In genomic region chr5:33629301-33629987, GRCm38 (mm10) we compare ENCODE assay signal across 8 mouse cellular contexts. TPM values are rescaled to one million over a fixed set of nuclear protein-coding genes. Genes with fewer than 3 reads are reported as not detected.
DNase-seq lines count a peak whose midpoint lies in the region; ATAC-seq and TF ChIP-seq lines count a peak whose summit lies in the region.

Fam53a (minus strand) TSS chr5:33629635.
Gm9903 (plus strand) TSS chr5:33629925.

- peak within 1 kb of the TSS; percentile 91 for H3K9ac ChIP-seq in ES-E14 (ENCODE audit: insufficient read depth, low read depth, low read length, poor library complexity, severe bottlenecking)
- peak within 1 kb of the TSS; percentile 68 for H3K9ac ChIP-seq in forebrain, embryonic 14.5 days (ENCODE audit: low read length)
- H3K9ac ChIP-seq in neural tube, embryonic 14.5 days (replicated peaks; ENCODE audit: low read depth, low read length), result peak within 1 kb of the TSS; percentile 73

- peak within 1 kb of the TSS; percentile 89 to 92 for H3K4me3 ChIP-seq in ES-E14 (ENCODE audit: insufficient read depth in 1 of 2, low read depth in 1 of 2, low read length in 2 of 2, poor library complexity in 1 of 2, severe bottlenecking in 1 of 2)
- peak within 1 kb of the TSS; percentile 71 for H3K4me3 ChIP-seq in forebrain, embryonic 14.5 days (ENCODE audit: low read depth, low read length)
- peak within 1 kb of the TSS; percentile 78 for H3K4me3 ChIP-seq in neural tube, embryonic 14.5 days (ENCODE audit: low read depth, low read length)
- peak within 1 kb of the TSS; percentile 92 for H3K4me3 ChIP-seq in testis, adult 2 months (ENCODE audit: control insufficient read depth, low read depth, low read length)

- H3K27ac ChIP-seq in ES-E14 (ENCODE audit: insufficient read depth, low read depth, low read length, poor library complexity, severe bottlenecking), result peak within 1 kb of the TSS; percentile 51
- peak within 1 kb of the TSS; percentile 79 for H3K27ac ChIP-seq in forebrain, embryonic 14.5 days (ENCODE audit: low read depth, low read length)
- peak within 1 kb of the TSS; percentile 90 for H3K27ac ChIP-seq in neural tube, embryonic 14.5 days (ENCODE audit: low read depth, low read length)
- H3K27ac ChIP-seq in testis, adult 2 months (ENCODE audit: control insufficient read depth, insufficient read depth, low read depth, low read length), result peak within 1 kb of the TSS; percentile 92

- no peaks in the 10 kb centered on the region for H3K36me3 ChIP-seq in ES-E14 (ENCODE audit: control insufficient read depth, insufficient read depth, low read length, poor library complexity, severe bottlenecking)
- no peaks in the 10 kb centered on the region for H3K36me3 ChIP-seq in forebrain, embryonic 14.5 days (ENCODE audit: control insufficient read depth, insufficient read depth, low read length)
- no peaks in the 10 kb centered on the region for H3K36me3 ChIP-seq in neural tube, embryonic 14.5 days (ENCODE audit: control insufficient read depth, insufficient read depth, low read length)
- no peaks in the 10 kb centered on the region for H3K36me3 ChIP-seq in testis, adult 2 months (ENCODE audit: control insufficient read depth, insufficient read depth, low read length)

- in situ Hi-C loops in ES-E14 (cut with MboI; ENCODE audit: low sequenced_read_pairs in 2 of 2, unreplicated experiment in 2 of 2), result no loop called here

- under 1% methylated on average over 87 of the region's 99 CpGs for WGBS in forebrain, embryonic 14.5 days
- WGBS in neural tube, embryonic 14.5 days, result under 1% methylated on average over 81 of the region's 99 CpGs

- H3K4me2 ChIP-seq in forebrain, embryonic 14.5 days (ENCODE audit: low read length), result peak within 1 kb of the TSS; percentile 91
- peak within 1 kb of the TSS; percentile 90 for H3K4me2 ChIP-seq in neural tube, embryonic 14.5 days (ENCODE audit: low read depth, low read length)

- peak; percentile 93 for DNase-seq in ES-E14 (ENCODE audit: low read depth, low spot score)
- peak; percentile 100 for DNase-seq in cerebellum, adult 11 months
- peak; percentile 97 for DNase-seq in forebrain, embryonic 14.5 days (ENCODE audit: low spot score)
- DNase-seq in heart, postnatal 14 days, result peak; percentile 100
- DNase-seq in layer of hippocampus, adult 18-20 months (ENCODE audit: low spot score in 2 of 2), result peak; percentile 100
- DNase-seq in lung, adult 18-20 months, result peak; percentile 100

- H3K9me3 ChIP-seq in ES-E14 (ENCODE audit: control insufficient read depth, insufficient read depth, low read depth, low read length), result no peaks in the 10 kb centered on the region
- H3K9me3 ChIP-seq in forebrain, embryonic 14.5 days (replicated peaks; ENCODE audit: control insufficient read depth, low read length), result no peaks in the 10 kb centered on the region
- no peaks in the 10 kb centered on the region for H3K9me3 ChIP-seq in neural tube, embryonic 14.5 days (ENCODE audit: control insufficient read depth, low read length)

- TF ChIP-seq CTCF in testis, adult 2 months (IDR thresholded peaks at IDR 0.05; ENCODE audit: control insufficient read depth, insufficient read depth, insufficient replicate concordance, low read depth, low read length), result 0 out of 2 replicates have a peak, but pooled peaks have one; percentile 3

- TF ChIP-seq POLR2A in testis, adult 2 months (IDR thresholded peaks at IDR 0.05; ENCODE audit: control insufficient read depth, low read depth, low read length), result peak; percentile 80

- H3K4me1 ChIP-seq in ES-E14 (ENCODE audit: control insufficient read depth in 2 of 2, insufficient read depth in 2 of 2, low read length in 2 of 2, poor library complexity in 1 of 2), result peaks cover 2 to 5% of the 10 kb centered on the region in 2 experiments; a peak in 3 of 4 replicates
- peaks cover 15% of the 10 kb centered on the region for H3K4me1 ChIP-seq in forebrain, embryonic 14.5 days (ENCODE audit: control insufficient read depth, insufficient read depth, low read length)
- peaks cover 11% of the 10 kb centered on the region for H3K4me1 ChIP-seq in neural tube, embryonic 14.5 days (ENCODE audit: control insufficient read depth, insufficient read depth, low read length)
- H3K4me1 ChIP-seq in testis, adult 2 months (ENCODE audit: control insufficient read depth, insufficient read depth, low read length), result peaks cover 5% of the 10 kb centered on the region

- intact Hi-C loops in heart, postnatal 14 days (cut with DNase I), result no loop called here

- H3K27me3 ChIP-seq in forebrain, embryonic 14.5 days (replicated peaks; ENCODE audit: control insufficient read depth, insufficient read depth, low read length), result no peaks in the 10 kb centered on the region
- no peaks in the 10 kb centered on the region for H3K27me3 ChIP-seq in neural tube, embryonic 14.5 days (ENCODE audit: control insufficient read depth, insufficient read depth, low read length)
- H3K27me3 ChIP-seq in testis, adult 2 months (ENCODE audit: control insufficient read depth, insufficient read depth, low read length), result no peaks in the 10 kb centered on the region

- peak; percentile 97 for ATAC-seq in forebrain, embryonic 14.5 days
- ATAC-seq in neural tube, embryonic 14.5 days (ENCODE audit: low read depth), result peak; percentile 96

TF ChIP-seq in ES-E14, 5 proteins besides CTCF, POLR2A, EP300 and RAD21:
- TF ChIP-seq ZC3H11A (IDR thresholded peaks at IDR 0.05; ENCODE audit: borderline replicate concordance, low read depth, low read length) (no peak), HCFC1 (IDR thresholded peaks at IDR 0.05; ENCODE audit: borderline replicate concordance, insufficient read depth, low read length) (peak; percentile 52; the same call in 1 of the 2 replicates)

RNA-seq across cellular contexts. Expression of gene Fam53a, which starts in this region (rescaled TPM):
- 21.4 and 22.4 TPM in 2 replicates for total RNA-seq in ES-E14 (2012; rRNA removed)
- polyA plus RNA-seq in forebrain, embryonic 14.5 days (2014; fragmentation: Nextera tagmentation; extraction: Ambion mirVana), result 46.3 and 46.9 TPM in 2 replicates
- total RNA-seq in heart, postnatal 14 days (2021), result 10 to 100 TPM; 31.7 to 32.3 TPM
- total RNA-seq in layer of hippocampus, adult 18-20 months (2021), result 10 to 100 TPM; 24.7 to 27.3 TPM
- 26.8 and 35.0 TPM in 2 replicates for polyA plus RNA-seq in neural tube, embryonic 14.5 days (2014; fragmentation: Nextera tagmentation; extraction: Ambion mirVana)
- polyA plus RNA-seq in testis, adult 2 months (2012; rRNA removed), result 16.4 and 17.6 TPM in 2 replicates

RNA-seq across cellular contexts. Expression of gene Gm9903, which starts in this region (rescaled TPM):
- 0.13 TPM in 1 of 2 replicates, not detected in the other for total RNA-seq in ES-E14 (2012; rRNA removed)
- 0.45 and 0.48 TPM in 2 replicates for polyA plus RNA-seq in forebrain, embryonic 14.5 days (2014; fragmentation: Nextera tagmentation; extraction: Ambion mirVana)
- total RNA-seq in heart, postnatal 14 days (2021), result 1 to 10 TPM; 1.4 TPM
- total RNA-seq in layer of hippocampus, adult 18-20 months (2021), result under 1 TPM; 0.56 to 0.77 TPM
- polyA plus RNA-seq in neural tube, embryonic 14.5 days (2014; fragmentation: Nextera tagmentation; extraction: Ambion mirVana), result 0.60 and 0.89 TPM in 2 replicates
- polyA plus RNA-seq in testis, adult 2 months (2012; rRNA removed), result 23.7 and 24.9 TPM in 2 replicates

Comparison
In these comparisons a context has a peak if more than half of its experiments do, and no peak if none do; other contexts are left out.
1. Peak in every context shown above with its lines: DNase-seq, ATAC-seq, H3K4me3 ChIP-seq and H3K27ac ChIP-seq.
2. RNA of gene Gm9903 (polyA plus RNA-seq): 23.7 to 24.9 TPM in testis, adult 2 months; 0.60 to 0.89 TPM in neural tube, embryonic 14.5 days and 0.45 to 0.48 TPM in forebrain, embryonic 14.5 days; every median in the first group is over 10 times any median in the second.